Mouse (Mus musculus) bone marrow, adult 2 months (tissue): ENCODE data around the gene Sprr2h.

Source experiments
- CTCF ChIP-seq: fragments of 200-500 bp; IDR thresholded peaks from 2 replicates; pipeline ENCODE4 v1.5.1; 2011; ENCODE audit warnings: low read length, control low read depth; ENCODE audit not compliant: control insufficient read depth, insufficient read depth
- POLR2A ChIP-seq: fragments of 200-500 bp; IDR thresholded peaks from 2 replicates; pipeline ENCODE4 v1.6.1; 2011; ENCODE audit warnings: low read depth, mild to moderate bottlenecking, control low read depth, low read length, borderline replicate concordance; ENCODE audit not compliant: control insufficient read depth

GRCm38 (mm10) chr3:92373613-92374012 lies 11.9 kb upstream of the Sprr2h start:
- TF ChIP-seq POLR2A (no peak), CTCF (no peak)
